Mouse (Mus musculus) layer of hippocampus, adult 2 months (tissue): Measurements from ENCODE around the gene Mpped1. TPM values are rescaled to one million over a fixed set of nuclear protein-coding genes. Genes with fewer than 3 reads are reported as not detected.

Experiments used
- DNase-seq, 2 experiments: peaks; one replicate each; pipeline ENCODE4 v3.0.0; 2022; ENCODE audit warnings: low spot score in 2 of 2
- H3K27ac ChIP-seq: fragments of 200-600 bp; 2 replicates; pipeline ENCODE4 v1.8.1; 2022
- H3K4me3 ChIP-seq: fragments of 200-600 bp; 2 replicates; pipeline ENCODE4 v1.8.1; 2022; ENCODE audit warnings: mild to moderate bottlenecking
- CTCF ChIP-seq: fragments of 200-600 bp; conservative IDR thresholded peaks from 2 replicates; pipeline ENCODE4 v1.8.1; 2022; ENCODE audit warnings: antibody characterized with exemption, mild to moderate bottlenecking, moderate library complexity
- long read RNA-seq, 2 experiments: library from polyadenylated mRNA; stranded (forward); transcript quantifications; one replicate each; pipeline ENCODE4 v2.0.0; 2021; ENCODE audit warnings: borderline mapping rate in 2 of 2
- total RNA-seq, 2 experiments: library from RNA; stranded (reverse); gene quantifications; 2 replicates each; pipeline ENCODE4 v1.2.3; 2021

The Mpped1 gene
- total RNA-seq: 100 to 1,000 TPM; 164 to 170 TPM
- long read RNA-seq, experiment 1, transcript Mpped1-201 (7 exons, 3,265 nt): major isoform, 66 of 133 reads
- long read RNA-seq, experiment 1, partial matches to known transcripts: 46 of 133 reads
- long read RNA-seq, experiment 1, other reads (novel, unspliced or antisense): 20 of 133 reads
- long read RNA-seq, experiment 2, transcript Mpped1-201 (7 exons, 3,265 nt): major isoform, 94 of 182 reads
- long read RNA-seq, experiment 2, partial matches to known transcripts: 60 of 182 reads
- long read RNA-seq, experiment 2, other reads (novel, unspliced or antisense): 26 of 182 reads

DNA sequence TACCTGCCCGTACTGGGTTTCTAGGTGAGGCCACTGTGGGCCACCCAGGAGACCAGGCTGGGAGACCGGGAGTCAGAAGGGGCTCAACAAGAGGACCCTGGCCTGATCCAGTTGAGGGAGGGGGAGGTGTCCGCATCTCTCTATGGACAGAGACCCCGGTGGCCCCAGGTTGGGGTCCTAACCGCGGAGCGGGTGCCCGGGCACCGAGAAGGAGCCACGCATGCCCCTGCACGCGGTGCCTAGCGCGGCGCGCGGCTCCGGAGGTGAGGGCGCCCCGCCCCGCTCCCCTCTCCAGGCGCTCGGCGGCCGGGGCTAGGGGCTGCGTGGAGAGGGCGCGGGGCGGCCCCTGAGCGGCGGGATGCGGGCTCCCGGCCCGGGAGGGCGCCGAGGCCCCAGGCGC, at the start of gene Mpped1:
Gene Mpped1 (plus strand): TSS at position 81 of the 400 bp plus-strand sequence.
- no peak for DNase-seq
- TF ChIP-seq CTCF: no peak
- Histone ChIP-seq H3K27ac (peak within 1 kb of the TSS; percentile 82), H3K4me3 (peak within 1 kb of the TSS; percentile 52)

GRCm38 (mm10) chr15:83740676-83741422, 38.4 kb upstream of the Mpped1 start:
- peak in 1 of 2 experiments; percentile 16 for DNase-seq
- no peak for TF ChIP-seq CTCF
- no peak overlapping the region for H3K4me3 ChIP-seq

DNA sequence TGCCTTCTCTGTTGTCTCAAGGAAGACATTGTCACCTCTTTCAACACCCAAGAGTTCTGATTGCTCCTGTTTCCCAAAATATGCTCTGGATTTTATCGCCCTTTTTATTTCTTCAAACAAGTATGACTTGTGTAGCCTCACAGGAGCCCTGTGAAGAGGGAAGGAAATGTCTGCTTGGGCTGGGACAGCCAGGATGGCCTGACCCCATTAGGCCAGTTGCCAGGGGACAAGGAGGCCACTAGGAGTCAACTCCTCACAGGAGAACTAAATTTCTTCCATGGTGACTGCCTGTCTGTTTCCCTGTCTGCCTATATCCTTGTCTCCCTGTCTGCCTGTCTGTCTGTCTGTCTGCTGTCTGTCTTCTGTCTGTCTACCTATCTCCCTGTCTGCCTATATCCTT, 37.2 kb upstream of the Mpped1 start:
- H3K27ac ChIP-seq: no peak overlapping the region
- no peak overlapping the region for H3K4me3 ChIP-seq
- no peak for DNase-seq
- TF ChIP-seq CTCF: no peak

More at GRCm38 (mm10) chr15:83740676-83741422, 38.4 kb upstream of the Mpped1 start:
- no peak overlapping the region for H3K27ac ChIP-seq

- peak in 1 of 2 experiments; percentile 19 for DNase-seq
- H3K27ac ChIP-seq: no peak overlapping the region
- no peak overlapping the region for H3K4me3 ChIP-seq
- TF ChIP-seq CTCF: no peak
These were observed 33.0 kb upstream of the Mpped1 start for GRCm38 (mm10) chr15:83746311-83746710.

DNA sequence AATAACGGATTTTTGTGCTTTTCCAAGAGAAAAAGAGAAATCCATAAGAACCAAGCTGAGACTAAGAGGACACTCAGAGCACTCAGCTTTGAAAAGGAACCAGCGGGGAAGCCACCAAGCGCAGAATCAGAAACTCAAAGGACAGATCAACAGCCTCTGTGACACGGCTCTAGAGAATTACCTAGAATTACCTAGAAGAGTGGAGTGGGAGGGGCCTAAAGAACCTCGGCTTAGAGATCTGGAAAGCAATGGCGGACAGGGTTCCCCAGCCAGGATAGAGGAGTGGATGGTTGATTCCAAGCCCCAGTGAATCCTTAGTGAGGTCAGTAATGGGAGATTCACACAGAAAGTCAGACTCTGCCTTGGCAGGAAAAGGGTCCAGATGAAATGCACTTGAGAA, 30.3 kb upstream of the Mpped1 start:
- TF ChIP-seq CTCF: no peak
- no peak for DNase-seq
- Histone ChIP-seq H3K27ac (no peak overlapping the region), H3K4me3 (no peak overlapping the region)

DNA sequence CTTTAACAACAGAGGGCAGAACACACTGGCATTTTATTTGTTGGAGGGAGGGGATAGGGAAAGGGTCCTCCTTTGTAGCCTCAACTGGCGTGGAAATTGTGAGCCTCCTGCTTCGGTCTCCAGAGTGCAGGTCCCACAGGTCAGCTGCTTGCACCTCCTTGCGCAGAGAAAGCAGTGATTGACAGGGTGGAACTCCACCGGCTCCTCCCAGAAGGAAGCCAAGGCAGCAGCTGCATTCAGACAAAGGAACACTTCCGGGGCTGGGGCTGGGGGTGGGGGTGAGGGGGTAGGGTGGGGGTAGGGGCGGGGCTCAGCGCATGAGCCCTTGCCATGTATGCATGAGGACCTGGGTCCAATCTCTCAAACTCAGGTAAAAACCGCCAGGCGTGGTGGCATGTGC, 29.8 kb upstream of the Mpped1 start:
- no peak overlapping the region for H3K27ac ChIP-seq
- H3K4me3 ChIP-seq: no peak overlapping the region
- no peak for DNase-seq
- TF ChIP-seq CTCF: no peak

GRCm38 (mm10) chr15:83756742-83757141, 22.5 kb upstream of the Mpped1 start:
- Histone ChIP-seq H3K27ac (no peak overlapping the region), H3K4me3 (no peak overlapping the region)
- TF ChIP-seq CTCF: peak; percentile 88
- no peak for DNase-seq

DNA sequence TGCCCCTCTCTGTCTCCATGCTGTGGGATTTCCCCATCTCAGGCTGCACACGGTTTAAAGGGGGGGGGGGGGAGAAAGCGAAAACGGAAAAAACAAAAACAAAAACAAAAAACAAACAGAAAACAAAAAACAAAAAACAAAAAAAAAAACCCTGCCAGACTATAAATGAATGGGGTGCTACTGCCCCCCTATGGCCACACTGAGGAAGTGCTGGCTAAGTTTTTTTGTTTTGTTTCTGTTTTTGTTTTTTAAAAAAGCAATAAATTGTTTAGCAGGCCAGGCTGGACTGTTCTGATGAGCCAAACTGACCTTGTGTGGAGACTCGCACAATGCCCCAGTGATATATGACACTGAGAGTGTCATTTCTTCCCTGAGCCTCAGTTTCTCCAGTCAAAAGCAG, 20.3 kb upstream of the Mpped1 start:
- no peak for DNase-seq
- TF ChIP-seq CTCF: peak; percentile 85
- Histone ChIP-seq H3K27ac (no peak overlapping the region), H3K4me3 (no peak overlapping the region)

DNA sequence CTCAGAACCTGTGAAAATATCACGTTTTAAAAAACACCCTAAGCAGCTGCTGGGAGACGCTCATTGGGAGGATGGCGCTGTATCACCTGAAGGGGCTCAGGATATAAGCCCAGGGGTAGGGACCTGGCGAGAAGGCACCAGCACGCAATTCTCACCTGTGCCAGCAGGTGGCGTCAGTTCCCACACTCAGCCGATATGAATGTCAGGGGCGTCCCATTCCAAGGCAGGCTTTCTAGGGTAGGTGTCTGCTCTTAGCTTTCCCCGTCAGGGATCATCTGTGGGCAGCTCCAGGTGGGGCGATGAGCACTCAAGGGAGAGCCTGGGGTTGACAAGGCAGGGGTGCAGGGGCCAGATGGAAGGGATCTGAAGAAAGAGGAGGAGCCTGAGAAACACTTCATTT, 18.6 kb upstream of the Mpped1 start:
- peak; percentile 34 to 78 for DNase-seq
- TF ChIP-seq CTCF: peak; percentile 93
- H3K4me3 ChIP-seq: no peak overlapping the region
- no peak overlapping the region for H3K27ac ChIP-seq

GRCm38 (mm10) chr15:83761512-83761911, 17.8 kb upstream of the Mpped1 start:
- Histone ChIP-seq H3K27ac (no peak overlapping the region), H3K4me3 (no peak overlapping the region)
- no peak for DNase-seq
- no peak for TF ChIP-seq CTCF

- no peak overlapping the region for H3K27ac ChIP-seq
- DNase-seq: no peak
- no peak for TF ChIP-seq CTCF
These were observed 13.8 kb upstream of the Mpped1 start for GRCm38 (mm10) chr15:83765388-83766029.

GRCm38 (mm10) chr15:83771346-83772053, 7.8 kb upstream of the Mpped1 start:
- no peak for TF ChIP-seq CTCF
- no peak for DNase-seq
- Histone ChIP-seq H3K27ac (no peak overlapping the region), H3K4me3 (no peak overlapping the region)

More at GRCm38 (mm10) chr15:83765388-83766029, 13.8 kb upstream of the Mpped1 start:
- no peak overlapping the region for H3K4me3 ChIP-seq
